Mouse (Mus musculus): ENCODE measurements at regions not wholly inside any gene's neighbourhood (a gene's known extent, or its start where the extent isn't known, plus 50 kb on each side); places are given as distances from the start of the nearest gene placed in this dataset.

GRCm38 (mm10) chr1:57673415-57673814, 100.5 kb upstream of the Spats2l start:
- TF ChIP-seq CTCF (IDR thresholded peaks at IDR 0.05; ENCODE audit: low read depth, low read length) (no peak), EP300 (IDR thresholded peaks at IDR 0.05; ENCODE audit: insufficient read depth, low read depth, low read length) (no peak)
